Mouse (Mus musculus): ENCODE results near the gene Syt14. TPM values are rescaled to one million over a fixed set of nuclear protein-coding genes. Genes with fewer than 3 reads are reported as not detected.

Syt14 gene
- polyA plus RNA-seq, 1 experiment, result not detected

DNA sequence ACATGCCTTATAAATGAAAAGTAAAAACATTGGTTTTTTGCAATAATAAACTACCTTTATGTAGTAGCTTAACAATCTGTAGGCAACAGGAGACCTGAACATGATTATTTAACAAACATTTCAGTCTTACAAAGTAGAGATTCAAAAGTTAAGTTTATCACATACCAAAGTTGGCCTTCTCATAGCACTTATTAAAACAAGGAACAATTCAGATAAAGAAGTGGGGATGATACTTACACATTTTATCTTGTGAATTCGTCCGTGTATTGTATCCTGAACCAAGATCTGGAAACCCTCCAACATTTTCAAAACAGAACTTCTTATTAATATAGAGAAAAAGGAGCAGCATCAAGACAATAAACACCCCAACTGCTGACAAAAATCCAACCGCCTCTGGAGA lies 49.1 kb downstream of the Syt14 start:
- no peak overlapping the region for H3ac ChIP-seq (ENCODE audit: control insufficient read depth, insufficient read length)
- TF ChIP-seq MAX (IDR thresholded peaks at IDR 0.05; ENCODE audit: low read depth), result no peak
- TF ChIP-seq POLR2A (IDR thresholded peaks at IDR 0.05; ENCODE audit: insufficient read length, low read depth), result no peak
- no peak for TF ChIP-seq CEBPB (IDR thresholded peaks at IDR 0.05; ENCODE audit: insufficient read depth, poor library complexity, severe bottlenecking)
- H3K4me2 ChIP-seq (ENCODE audit: low read depth), result no peak overlapping the region
- no peaks in the 10 kb centered on the region for H3K36me3 ChIP-seq (ENCODE audit: control insufficient read depth, insufficient read depth)
- H3K27me3 ChIP-seq (ENCODE audit: control insufficient read depth, insufficient read depth, insufficient read length), result no peaks in the 10 kb centered on the region
- H3K79me2 ChIP-seq (ENCODE audit: control insufficient read depth, insufficient read depth), result no peaks in the 10 kb centered on the region
- H3K4me3 ChIP-seq, result no peak overlapping the region

DNA sequence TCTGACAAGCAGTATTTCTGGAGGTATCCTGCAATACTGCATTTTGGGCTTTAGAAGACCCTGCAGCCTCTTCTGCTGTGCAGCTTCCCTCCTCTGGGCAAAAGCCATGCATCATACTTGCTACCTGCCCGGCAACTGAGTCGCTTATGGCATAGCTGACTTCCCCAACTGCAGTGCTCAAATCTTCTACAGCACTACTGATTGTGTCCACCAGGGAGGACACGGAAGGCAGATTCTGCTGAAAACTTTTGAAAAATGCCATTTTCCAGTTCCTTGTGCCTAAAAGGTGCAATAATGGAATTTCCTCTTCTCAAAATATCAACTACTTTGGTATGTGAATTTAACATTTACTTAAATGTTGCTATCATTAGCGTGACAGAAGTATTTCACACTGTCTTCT lies 51.2 kb downstream of the Syt14 start:
- Histone ChIP-seq H3K36me3 (ENCODE audit: control insufficient read depth, insufficient read depth) (no peaks in the 10 kb centered on the region), H3ac (ENCODE audit: control insufficient read depth, insufficient read length) (no peak overlapping the region), H3K4me2 (ENCODE audit: low read depth) (no peak overlapping the region), H3K79me2 (ENCODE audit: control insufficient read depth, insufficient read depth) (no peaks in the 10 kb centered on the region), H3K27me3 (ENCODE audit: control insufficient read depth, insufficient read depth, insufficient read length) (no peaks in the 10 kb centered on the region), H3K4me3 (no peak overlapping the region)
- TF ChIP-seq TCF12 (IDR thresholded peaks at IDR 0.05; ENCODE audit: insufficient read depth, poor library complexity, severe bottlenecking), result no peak
- TF ChIP-seq MYOD1 (IDR thresholded peaks at IDR 0.05; ENCODE audit: control insufficient read depth in 1 of 3, insufficient read length in 2 of 3, low read depth in 2 of 3), result no peak
- TF ChIP-seq CEBPB (IDR thresholded peaks at IDR 0.05; ENCODE audit: insufficient read depth, poor library complexity, severe bottlenecking), result no peak

DNA sequence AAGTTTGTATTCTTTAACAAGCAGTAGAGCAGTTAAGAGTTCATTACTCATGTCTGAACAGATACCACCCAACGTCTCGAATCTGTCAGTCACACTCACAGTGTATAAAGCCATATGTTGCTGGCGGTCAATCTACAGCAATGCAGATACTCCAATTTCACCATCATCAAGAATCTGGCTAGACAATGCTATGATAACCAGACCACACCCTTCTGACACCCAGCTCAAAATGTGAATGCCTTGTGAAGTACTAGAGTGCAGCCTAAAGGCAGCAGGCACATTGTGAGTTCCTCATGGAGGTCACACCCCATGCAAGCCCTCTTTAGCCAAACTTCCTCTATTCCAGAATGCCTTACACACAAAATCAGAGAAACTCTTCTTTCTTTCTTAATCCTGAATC lies 53.9 kb downstream of the Syt14 start:
- Histone ChIP-seq H3K36me3 (ENCODE audit: control insufficient read depth, insufficient read depth) (no peaks in the 10 kb centered on the region), H3K27me3 (ENCODE audit: control insufficient read depth, insufficient read depth, insufficient read length) (no peaks in the 10 kb centered on the region), H3K4me2 (ENCODE audit: low read depth) (no peak overlapping the region), H3K4me3 (no peak overlapping the region), H3ac (ENCODE audit: control insufficient read depth, insufficient read length) (no peak overlapping the region), H3K79me2 (ENCODE audit: control insufficient read depth, insufficient read depth) (no peaks in the 10 kb centered on the region)
- TF ChIP-seq SRF (IDR thresholded peaks at IDR 0.05; ENCODE audit: control insufficient read depth, insufficient read length, low read depth), result no peak
- TF ChIP-seq REST (IDR thresholded peaks at IDR 0.05; ENCODE audit: insufficient read depth, insufficient read length), result no peak
- TF ChIP-seq E2F4 (IDR thresholded peaks at IDR 0.05; ENCODE audit: insufficient read depth), result no peak

DNA sequence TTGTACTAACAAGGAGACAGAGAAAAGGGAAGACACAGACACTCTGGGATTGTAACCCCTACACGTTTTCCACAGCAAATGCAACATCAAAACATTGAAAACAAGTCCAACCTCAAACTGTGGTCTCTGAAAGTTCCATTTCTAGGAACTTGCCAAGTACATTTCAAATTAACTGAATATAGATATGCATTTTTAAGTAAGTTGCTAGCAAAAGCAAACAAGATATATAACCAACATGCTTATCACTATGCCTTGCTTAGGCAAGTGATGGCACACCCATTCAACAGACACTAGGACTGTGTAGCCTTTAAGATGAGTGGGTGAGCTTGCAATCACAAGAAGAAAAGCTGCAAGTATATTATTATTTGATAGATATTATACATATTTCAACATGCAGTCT lies 54.5 kb downstream of the Syt14 start:
- no peak overlapping the region for H3K4me2 ChIP-seq (ENCODE audit: low read depth)
- no peaks in the 10 kb centered on the region for H3K36me3 ChIP-seq (ENCODE audit: control insufficient read depth, insufficient read depth)
- no peak overlapping the region for H3ac ChIP-seq (ENCODE audit: control insufficient read depth, insufficient read length)
- TF ChIP-seq SRF (IDR thresholded peaks at IDR 0.05; ENCODE audit: control insufficient read depth, insufficient read length, low read depth), result no peak
- TF ChIP-seq MAX (IDR thresholded peaks at IDR 0.05; ENCODE audit: low read depth), result no peak
- no peak for TF ChIP-seq MYOD1 (IDR thresholded peaks at IDR 0.05; ENCODE audit: control insufficient read depth in 1 of 3, insufficient read length in 2 of 3, low read depth in 2 of 3)
- TF ChIP-seq REST (IDR thresholded peaks at IDR 0.05; ENCODE audit: insufficient read depth, insufficient read length), result no peak
- no peak for TF ChIP-seq MYOG (IDR thresholded peaks at IDR 0.05; ENCODE audit: control insufficient read depth in 1 of 3, insufficient read depth in 1 of 3, insufficient read length in 2 of 3, low read depth in 2 of 3)
- TF ChIP-seq POLR2A (IDR thresholded peaks at IDR 0.05; ENCODE audit: insufficient read length, low read depth), result no peak
- no peak for TF ChIP-seq TCF3 (IDR thresholded peaks at IDR 0.05; ENCODE audit: insufficient read length, low read depth)
- TF ChIP-seq CEBPB (IDR thresholded peaks at IDR 0.05; ENCODE audit: insufficient read depth, poor library complexity, severe bottlenecking), result no peak
- TF ChIP-seq USF1 (IDR thresholded peaks at IDR 0.05; ENCODE audit: low read depth), result no peak
- no peak for TF ChIP-seq POLR2AphosphoS2 (IDR thresholded peaks at IDR 0.05; ENCODE audit: insufficient read length, low read depth)
- TF ChIP-seq E2F4 (IDR thresholded peaks at IDR 0.05; ENCODE audit: insufficient read depth), result no peak
- no peak for TF ChIP-seq TCF12 (IDR thresholded peaks at IDR 0.05; ENCODE audit: insufficient read depth, poor library complexity, severe bottlenecking)
- no peaks in the 10 kb centered on the region for H3K79me2 ChIP-seq (ENCODE audit: control insufficient read depth, insufficient read depth)
- H3K4me3 ChIP-seq, result no peak overlapping the region
- no peaks in the 10 kb centered on the region for H3K27me3 ChIP-seq (ENCODE audit: control insufficient read depth, insufficient read depth, insufficient read length)

DNA sequence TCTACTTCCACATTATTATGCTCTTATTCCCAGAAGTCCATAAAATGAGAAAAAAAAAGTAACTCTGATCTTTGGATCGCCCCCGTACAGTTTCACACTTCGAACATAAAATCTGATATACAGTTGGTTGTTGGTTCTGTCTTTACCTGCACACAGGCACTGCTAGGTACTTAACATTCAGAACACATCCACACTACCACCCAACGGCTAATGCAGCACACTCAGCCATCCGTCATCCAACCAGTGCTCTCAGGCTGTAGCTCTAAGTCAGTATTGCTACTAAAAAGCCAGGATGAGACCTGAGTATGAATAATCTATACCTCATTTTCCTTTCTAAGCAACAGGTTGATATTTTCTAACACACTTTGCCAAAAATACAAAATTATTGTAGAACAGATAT lies 73.3 kb downstream of the Syt14 start:
- no peaks in the 10 kb centered on the region for H3K27me3 ChIP-seq (ENCODE audit: control insufficient read depth, insufficient read depth, insufficient read length)
- no peak overlapping the region for H3ac ChIP-seq (ENCODE audit: control insufficient read depth, insufficient read length)
- no peak for TF ChIP-seq REST (IDR thresholded peaks at IDR 0.05; ENCODE audit: insufficient read depth, insufficient read length)
- no peak for TF ChIP-seq POLR2A (IDR thresholded peaks at IDR 0.05; ENCODE audit: insufficient read length, low read depth)
- no peak for TF ChIP-seq MYOD1 (IDR thresholded peaks at IDR 0.05; ENCODE audit: control insufficient read depth in 1 of 3, insufficient read length in 2 of 3, low read depth in 2 of 3)
- TF ChIP-seq MAX (IDR thresholded peaks at IDR 0.05; ENCODE audit: low read depth), result no peak
- TF ChIP-seq TCF3 (IDR thresholded peaks at IDR 0.05; ENCODE audit: insufficient read length, low read depth), result no peak
- TF ChIP-seq SRF (IDR thresholded peaks at IDR 0.05; ENCODE audit: control insufficient read depth, insufficient read length, low read depth), result no peak
- TF ChIP-seq E2F4 (IDR thresholded peaks at IDR 0.05; ENCODE audit: insufficient read depth), result no peak
- no peak overlapping the region for H3K4me3 ChIP-seq
- H3K36me3 ChIP-seq (ENCODE audit: control insufficient read depth, insufficient read depth), result no peaks in the 10 kb centered on the region
- H3K4me2 ChIP-seq (ENCODE audit: low read depth), result no peak overlapping the region
- H3K79me2 ChIP-seq (ENCODE audit: control insufficient read depth, insufficient read depth), result no peaks in the 10 kb centered on the region

DNA sequence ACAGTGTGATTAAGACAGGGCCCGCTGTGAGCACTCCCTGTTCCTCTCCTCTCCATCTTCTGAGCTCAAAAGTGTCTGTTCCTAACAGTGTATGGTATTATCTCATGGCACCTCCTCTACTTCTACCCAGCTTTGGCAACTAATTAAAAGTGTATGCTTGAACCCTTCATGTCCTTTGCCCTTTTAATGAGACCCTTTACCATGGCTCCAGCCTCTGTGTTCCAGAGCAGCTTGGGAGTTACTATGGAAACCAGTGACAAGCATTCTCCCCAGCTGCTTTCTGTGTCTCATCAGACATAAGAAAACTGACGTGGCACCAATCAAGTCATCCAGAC lies 87.8 kb downstream of the Syt14 start:
- TF ChIP-seq SRF (IDR thresholded peaks at IDR 0.05; ENCODE audit: control insufficient read depth, insufficient read length, low read depth), result no peak
- TF ChIP-seq MYOD1 (IDR thresholded peaks at IDR 0.05; ENCODE audit: control insufficient read depth in 1 of 3, insufficient read length in 2 of 3, low read depth in 2 of 3), result no peak
- no peak for TF ChIP-seq CEBPB (IDR thresholded peaks at IDR 0.05; ENCODE audit: insufficient read depth, poor library complexity, severe bottlenecking)
- TF ChIP-seq MYOG (IDR thresholded peaks at IDR 0.05; ENCODE audit: control insufficient read depth in 1 of 3, insufficient read depth in 1 of 3, insufficient read length in 2 of 3, low read depth in 2 of 3), result no peak
- no peak for TF ChIP-seq E2F4 (IDR thresholded peaks at IDR 0.05; ENCODE audit: insufficient read depth)
- TF ChIP-seq POLR2AphosphoS2 (IDR thresholded peaks at IDR 0.05; ENCODE audit: insufficient read length, low read depth), result no peak
- TF ChIP-seq POLR2A (IDR thresholded peaks at IDR 0.05; ENCODE audit: insufficient read length, low read depth), result no peak
- TF ChIP-seq TCF12 (IDR thresholded peaks at IDR 0.05; ENCODE audit: insufficient read depth, poor library complexity, severe bottlenecking), result no peak
- no peak for TF ChIP-seq REST (IDR thresholded peaks at IDR 0.05; ENCODE audit: insufficient read depth, insufficient read length)
- TF ChIP-seq MAX (IDR thresholded peaks at IDR 0.05; ENCODE audit: low read depth), result no peak
- H3K36me3 ChIP-seq (ENCODE audit: control insufficient read depth, insufficient read depth), result no peaks in the 10 kb centered on the region
- no peaks in the 10 kb centered on the region for H3K27me3 ChIP-seq (ENCODE audit: control insufficient read depth, insufficient read depth, insufficient read length)
- no peak overlapping the region for H3K4me3 ChIP-seq
- H3K4me2 ChIP-seq (ENCODE audit: low read depth), result no peak overlapping the region
- no peak overlapping the region for H3ac ChIP-seq (ENCODE audit: control insufficient read depth, insufficient read length)
- H3K79me2 ChIP-seq (ENCODE audit: control insufficient read depth, insufficient read depth), result no peaks in the 10 kb centered on the region
